Mouse (Mus musculus): ENCODE measurements around the gene Cog8. TPM values are rescaled to one million over a fixed set of nuclear protein-coding genes. Genes with fewer than 3 reads are reported as not detected.

Cog8 gene
- total and polyA plus RNA-seq, 3 experiments = 17.2 to 18.7 (median 17.9) TPM

GRCm38 (mm10) chr8:107029310-107029709 is 27.2 kb downstream of the Cog8 start:
- DNase-seq = no peak
- TF ChIP-seq CTCF (IDR thresholded peaks at IDR 0.05) = no peak
- no peak for TF ChIP-seq EP300 (IDR thresholded peaks at IDR 0.05; ENCODE audit: insufficient read depth, low read depth, low read length)
- TF ChIP-seq POLR2A (IDR thresholded peaks at IDR 0.05; ENCODE audit: insufficient read depth, low read depth, low read length) = no peak
- 81% methylated on average over 3 of the region's 3 CpGs for WGBS
- Histone ChIP-seq H3K27ac (no peak overlapping the region), H3K36me3 (ENCODE audit: control insufficient read depth, insufficient read depth, low read length) (no peaks in the 10 kb centered on the region; the same call in 1 of the 2 replicates), H3K4me3 (no peak overlapping the region), H3K79me2 (replicated peaks; ENCODE audit: control insufficient read depth, insufficient read depth, low read length) (peaks cover 2% of the 10 kb centered on the region; the same call in 1 of the 2 replicates), H3K27me3 (ENCODE audit: control insufficient read depth, insufficient read depth, low read length) (no peaks in the 10 kb centered on the region), H3K4me1 (ENCODE audit: control insufficient read depth, insufficient read depth, low read length) (peaks cover 2% of the 10 kb centered on the region), H3K9ac (ENCODE audit: low read depth, low read length) (no peak overlapping the region)
- intact Hi-C loops (cut with DNase I) = no loop called here

GRCm38 (mm10) chr8:107023479-107023878 is 33.0 kb downstream of the Cog8 start:
- Histone ChIP-seq H3K9ac (ENCODE audit: low read depth, low read length) (no peak overlapping the region), H3K4me3 (no peak overlapping the region), H3K27me3 (ENCODE audit: control insufficient read depth, insufficient read depth, low read length) (no peaks in the 10 kb centered on the region), H3K36me3 (ENCODE audit: control insufficient read depth, insufficient read depth, low read length) (no peaks in the 10 kb centered on the region), H3K79me2 (replicated peaks; ENCODE audit: control insufficient read depth, insufficient read depth, low read length) (no peaks in the 10 kb centered on the region), H3K27ac (no peak overlapping the region), H3K4me1 (ENCODE audit: control insufficient read depth, insufficient read depth, low read length) (no peaks in the 10 kb centered on the region)
- WGBS = 63% methylated on average over 8 of the region's 8 CpGs
- no peak for TF ChIP-seq EP300 (IDR thresholded peaks at IDR 0.05; ENCODE audit: insufficient read depth, low read depth, low read length)
- TF ChIP-seq CTCF (IDR thresholded peaks at IDR 0.05) = no peak
- TF ChIP-seq POLR2A (IDR thresholded peaks at IDR 0.05; ENCODE audit: insufficient read depth, low read depth, low read length) = no peak
- no peak for DNase-seq
- intact Hi-C loops (cut with DNase I) = no loop called here

- 77% methylated on average over 1 of the region's 1 CpGs for WGBS
- intact Hi-C loops (cut with DNase I) = no loop called here
- no peak for TF ChIP-seq EP300 (IDR thresholded peaks at IDR 0.05; ENCODE audit: insufficient read depth, low read depth, low read length)
These were observed 41.6 kb downstream of the Cog8 start for GRCm38 (mm10) chr8:107014915-107015314.

GRCm38 (mm10) chr8:107012666-107013065 is 43.8 kb downstream of the Cog8 start:
- Histone ChIP-seq H3K36me3 (ENCODE audit: control insufficient read depth, insufficient read depth, low read length) (no peaks in the 10 kb centered on the region), H3K79me2 (replicated peaks; ENCODE audit: control insufficient read depth, insufficient read depth, low read length) (no peaks in the 10 kb centered on the region), H3K4me1 (ENCODE audit: control insufficient read depth, insufficient read depth, low read length) (no peaks in the 10 kb centered on the region), H3K27me3 (ENCODE audit: control insufficient read depth, insufficient read depth, low read length) (no peaks in the 10 kb centered on the region), H3K27ac (no peak overlapping the region), H3K4me3 (no peak overlapping the region), H3K9ac (ENCODE audit: low read depth, low read length) (no peak overlapping the region)
- intact Hi-C loops (cut with DNase I) = no loop called here
- DNase-seq = no peak
- 74% methylated on average over 2 of the region's 2 CpGs for WGBS
- no peak for TF ChIP-seq EP300 (IDR thresholded peaks at IDR 0.05; ENCODE audit: insufficient read depth, low read depth, low read length)
- TF ChIP-seq POLR2A (IDR thresholded peaks at IDR 0.05; ENCODE audit: insufficient read depth, low read depth, low read length) = no peak
- TF ChIP-seq CTCF (IDR thresholded peaks at IDR 0.05) = no peak

More at GRCm38 (mm10) chr8:107014915-107015314, 41.6 kb downstream of the Cog8 start:
- no peak for DNase-seq
- H3K4me3 ChIP-seq = no peak overlapping the region
- no peaks in the 10 kb centered on the region for H3K79me2 ChIP-seq (replicated peaks; ENCODE audit: control insufficient read depth, insufficient read depth, low read length)
- no peaks in the 10 kb centered on the region for H3K4me1 ChIP-seq (ENCODE audit: control insufficient read depth, insufficient read depth, low read length)
- H3K27me3 ChIP-seq (ENCODE audit: control insufficient read depth, insufficient read depth, low read length) = no peaks in the 10 kb centered on the region
- H3K27ac ChIP-seq = no peak overlapping the region
- H3K36me3 ChIP-seq (ENCODE audit: control insufficient read depth, insufficient read depth, low read length) = no peaks in the 10 kb centered on the region
- H3K9ac ChIP-seq (ENCODE audit: low read depth, low read length) = no peak overlapping the region

GRCm38 (mm10) chr8:107007795-107008194 is 48.7 kb downstream of the Cog8 start:
- 91% methylated on average over 3 of the region's 3 CpGs for WGBS
- TF ChIP-seq CTCF (IDR thresholded peaks at IDR 0.05) (no peak), EP300 (IDR thresholded peaks at IDR 0.05; ENCODE audit: insufficient read depth, low read depth, low read length) (no peak), POLR2A (IDR thresholded peaks at IDR 0.05; ENCODE audit: insufficient read depth, low read depth, low read length) (no peak)
- intact Hi-C loops (cut with DNase I) = no loop called here
- Histone ChIP-seq H3K79me2 (replicated peaks; ENCODE audit: control insufficient read depth, insufficient read depth, low read length) (no peaks in the 10 kb centered on the region), H3K9ac (ENCODE audit: low read depth, low read length) (no peak overlapping the region), H3K4me1 (ENCODE audit: control insufficient read depth, insufficient read depth, low read length) (no peaks in the 10 kb centered on the region), H3K27me3 (ENCODE audit: control insufficient read depth, insufficient read depth, low read length) (no peaks in the 10 kb centered on the region), H3K4me3 (no peak overlapping the region), H3K36me3 (ENCODE audit: control insufficient read depth, insufficient read depth, low read length) (no peaks in the 10 kb centered on the region), H3K27ac (no peak overlapping the region)
- DNase-seq = no peak

GRCm38 (mm10) chr8:107002532-107002931 is 54.0 kb downstream of the Cog8 start:
- Histone ChIP-seq H3K79me2 (replicated peaks; ENCODE audit: control insufficient read depth, insufficient read depth, low read length) (no peaks in the 10 kb centered on the region), H3K4me3 (no peak overlapping the region), H3K9ac (ENCODE audit: low read depth, low read length) (no peak overlapping the region), H3K36me3 (ENCODE audit: control insufficient read depth, insufficient read depth, low read length) (peaks cover 2% of the 10 kb centered on the region; the same call in 1 of the 2 replicates), H3K27me3 (ENCODE audit: control insufficient read depth, insufficient read depth, low read length) (no peaks in the 10 kb centered on the region), H3K27ac (no peak overlapping the region), H3K4me1 (ENCODE audit: control insufficient read depth, insufficient read depth, low read length) (no peaks in the 10 kb centered on the region; the same call in 1 of the 2 replicates)
- WGBS = 25% methylated on average over 5 of the region's 5 CpGs
- peak; percentile 95 for TF ChIP-seq EP300 (IDR thresholded peaks at IDR 0.05; ENCODE audit: insufficient read depth, low read depth, low read length)
- no peak for TF ChIP-seq CTCF (IDR thresholded peaks at IDR 0.05)
- DNase-seq = peak; percentile 83 to 89
- intact Hi-C loops (cut with DNase I) = loop anchor here (1.0 to 5.0 kb wide), 3 partner anchors 68 to 310 kb away; partner anchors contain the start of gene Sntb2

Measured in heart, adult 2 months (tissue).